Mouse (Mus musculus): ENCODE data around the gene Slc7a5.

GRCm38 (mm10) chr8:121850436-121850820, 57.1 kb downstream of the Slc7a5 start:
- TF ChIP-seq CTCF (IDR thresholded peaks at IDR 0.05; ENCODE audit: low read depth) (no peak), EP300 (optimal IDR thresholded peaks at IDR 0.05) (no peak)

Measured in stomach, postnatal 0 days (tissue).